Mouse (Mus musculus) embryonic facial prominence, embryonic 11.5 days (tissue): ENCODE data around the gene Sf1. TPM values are rescaled to one million over a fixed set of nuclear protein-coding genes. Genes with fewer than 3 reads are reported as not detected.

ENCODE experiments used
- ATAC-seq: fragments of 200-750 bp; cut with Nextera tagmentation; replicated peaks from 2 replicates; pipeline ENCODE4 v1.8.0; 2017; ENCODE audit warnings: low read depth; ENCODE audit not compliant: insufficient number of reproducible peaks, low FRiP score, low TSS enrichment
- DNase-seq: peaks from one replicate; pipeline ENCODE4 v3.0.0-alpha.2; 2015; ENCODE audit warnings: low spot score
- H3K27ac ChIP-seq: fragments of 300-500 bp; sonication (generic); replicated peaks from 2 replicates; pipeline ENCODE4 v1.5.1; 2014; ENCODE audit warnings: mild to moderate bottlenecking, low read depth, low read length, control low read depth
- H3K27me3 ChIP-seq: fragments of 300-500 bp; sonication (generic); 2 replicates; pipeline ENCODE4 v1.6.1; 2014; ENCODE audit warnings: mild to moderate bottlenecking, low read length, moderate library complexity, mixed read lengths; ENCODE audit not compliant: control insufficient read depth, insufficient read depth
- H3K36me3 ChIP-seq: fragments of 300-500 bp; sonication (generic); replicated peaks from 2 replicates; pipeline ENCODE4 v1.6.1; 2014; ENCODE audit warnings: low read depth, mild to moderate bottlenecking, low read length, moderate library complexity, mixed read lengths; ENCODE audit not compliant: control insufficient read depth, insufficient read depth
- H3K4me1 ChIP-seq: fragments of 300-500 bp; sonication (generic); 2 replicates; pipeline ENCODE4 v1.6.1; 2014; ENCODE audit warnings: low read length, mixed read lengths; ENCODE audit not compliant: control insufficient read depth, insufficient read depth
- H3K4me2 ChIP-seq: fragments of 300-500 bp; sonication (generic); 2 replicates; pipeline ENCODE4 v1.6.1; 2014; ENCODE audit warnings: low read depth, mild to moderate bottlenecking, control low read depth, low read length, moderate library complexity
- H3K4me3 ChIP-seq: fragments of 300-500 bp; sonication (generic); 2 replicates; pipeline ENCODE4 v1.5.1; 2014; ENCODE audit warnings: low read depth, low read length, control low read depth
- H3K9ac ChIP-seq: fragments of 300-500 bp; sonication (generic); replicated peaks from 2 replicates; pipeline ENCODE4 v1.6.1; 2014; ENCODE audit warnings: mild to moderate bottlenecking, control low read depth, low read length
- H3K9me3 ChIP-seq: fragments of 300-500 bp; sonication (generic); replicated peaks from 2 replicates; pipeline ENCODE4 v1.6.1; 2016; ENCODE audit warnings: mild to moderate bottlenecking, low read length, inconsistent platforms, mixed read lengths; ENCODE audit not compliant: control insufficient read depth
- WGBS: fragments of 180-500 bp; shearing (Covaris S2); extraction: QIAGEN DNeasy Blood & Tissue Kit; methylation state at CpG from one replicate; pipeline ENCODE4 v1.1.7; 2014; 5-methylcytosine and 5-hydroxymethylcytosine counted together
- polyA plus RNA-seq: library from polyadenylated mRNA; unstranded; fragments of >200 nt; fragmentation: Nextera tagmentation; extraction: Ambion mirVana; gene quantifications from 2 replicates; pipeline ENCODE4 v1.2.1, GENCODE M21; 2014

The Sf1 gene
- polyA plus RNA-seq, 1 experiment from 2014 or later: 157 TPM

DNA sequence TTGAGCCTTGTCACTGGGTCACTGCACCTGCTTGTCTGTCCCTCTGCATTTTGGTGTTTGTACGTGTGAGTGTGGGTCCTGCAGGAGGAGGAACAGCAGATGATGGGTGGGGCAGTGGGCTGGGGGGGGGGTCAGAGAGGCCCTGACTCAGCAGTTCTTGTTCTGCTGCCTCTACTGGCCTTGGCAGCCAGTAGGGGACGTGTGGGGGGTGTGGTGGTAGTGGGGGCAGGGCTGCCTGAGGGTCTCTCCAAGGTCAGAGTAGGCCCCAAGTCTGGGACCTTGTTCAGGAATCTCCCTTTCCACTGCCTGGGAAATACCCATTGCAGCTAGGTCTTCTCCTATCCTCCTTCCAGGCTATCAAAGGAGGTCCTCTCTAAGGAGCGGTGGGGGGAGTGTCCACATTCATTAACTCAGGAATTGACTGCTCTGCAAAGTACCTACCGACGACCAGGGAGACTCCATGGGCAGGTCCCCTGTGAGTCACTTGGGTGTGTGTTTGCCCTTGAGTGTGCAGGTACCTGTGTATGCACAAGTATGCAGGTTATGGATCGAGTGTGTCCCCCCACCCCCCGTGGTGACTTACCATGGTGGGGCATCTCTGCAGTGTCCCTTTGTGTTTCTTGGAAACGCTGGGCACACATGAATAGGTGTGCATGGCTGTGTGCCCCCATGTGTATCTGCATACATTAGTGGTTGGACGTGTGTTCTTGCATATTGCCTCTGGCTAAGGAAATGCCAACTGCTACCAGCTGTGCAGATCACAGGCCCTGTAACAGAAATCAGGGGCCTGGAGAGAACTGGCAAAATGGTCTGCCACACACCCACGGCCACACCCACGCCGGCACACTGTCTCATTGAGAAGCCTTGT is 53.6 kb downstream of the Sf1 start:
- Histone ChIP-seq H3K4me1 (peaks cover 10% of the 10 kb centered on the region; the same call in 1 of the 2 replicates), H3K4me3 (no peak overlapping the region), H3K27me3 (peaks cover 28% of the 10 kb centered on the region), H3K9me3 (no peaks in the 10 kb centered on the region), H3K27ac (no peak overlapping the region), H3K4me2 (no peak overlapping the region; the same call in 1 of the 2 replicates), H3K36me3 (no peaks in the 10 kb centered on the region), H3K9ac (no peak overlapping the region)
- WGBS: 63% methylated on average over 12 of the region's 12 CpGs
- ATAC-seq (no peak), DNase-seq (no peak)

DNA sequence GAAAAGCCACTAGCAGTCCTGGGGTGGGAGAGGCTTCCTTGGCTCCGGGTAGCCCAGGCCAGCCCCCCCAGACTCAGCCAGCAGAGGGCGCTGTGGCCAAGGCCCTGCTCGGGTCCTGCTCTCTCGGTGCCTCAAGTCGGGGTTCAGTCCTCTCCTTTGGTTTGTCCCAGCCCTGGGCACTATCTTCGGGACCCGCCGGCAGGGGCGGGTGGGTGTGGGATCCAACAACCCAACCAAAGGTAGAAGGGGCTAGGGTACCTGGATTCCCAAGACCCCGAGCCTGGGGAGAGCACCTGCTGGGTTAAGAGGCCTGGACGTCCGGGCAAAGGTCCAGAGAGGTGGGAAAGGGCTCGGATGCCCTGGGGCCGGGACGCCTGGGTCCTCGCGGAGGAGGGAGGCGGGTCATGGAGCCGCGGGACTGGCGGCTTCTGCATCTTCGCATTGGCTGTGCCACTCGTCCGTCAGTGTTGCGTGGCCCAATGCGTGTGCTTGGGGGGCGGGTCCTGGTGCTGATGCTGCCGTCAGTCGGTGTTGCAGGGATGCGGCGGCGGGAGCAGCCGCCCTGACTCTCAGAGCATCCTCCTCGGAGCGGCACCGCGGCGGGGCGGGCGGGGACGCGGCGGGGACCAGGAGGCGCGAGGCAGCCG is 54.9 kb downstream of the Sf1 start, which contains the start of gene Nrxn2:
Gene Nrxn2 (plus strand): TSS at position 499 of the 647 bp plus-strand sequence.
- Histone ChIP-seq H3K9ac (peak within 1 kb of the TSS; percentile 48), H3K36me3 (no peaks in the 10 kb centered on the region), H3K4me3 (peak within 1 kb of the TSS; percentile 41), H3K9me3 (no peaks in the 10 kb centered on the region), H3K4me2 (peak within 1 kb of the TSS; percentile 83), H3K27ac (no peak within 1 kb of the TSS), H3K4me1 (peaks cover 10% of the 10 kb centered on the region; the same call in 1 of the 2 replicates), H3K27me3 (peaks cover 28% of the 10 kb centered on the region)
- WGBS: under 1% methylated on average over 42 of the region's 46 CpGs
- DNase-seq (peak; percentile 93), ATAC-seq (peak; percentile 85)

GRCm38 (mm10) chr19:6418984-6419692 is 55.6 kb downstream of the Sf1 start:
- Histone ChIP-seq H3K36me3 (no peaks in the 10 kb centered on the region), H3K4me1 (peaks cover 10% of the 10 kb centered on the region; the same call in 1 of the 2 replicates), H3K27ac (no peak overlapping the region), H3K4me2 (peak overlapping the region; percentile 83), H3K9ac (peak overlapping the region; percentile 32; the same call in 1 of the 2 replicates), H3K9me3 (no peaks in the 10 kb centered on the region), H3K27me3 (peaks cover 28% of the 10 kb centered on the region), H3K4me3 (peak overlapping the region; percentile 41)
- DNase-seq (no peak), ATAC-seq (no peak)
- 6% methylated on average over 12 of the region's 23 CpGs for WGBS

- no peak overlapping the region for H3K9ac ChIP-seq
Measured at GRCm38 (mm10) chr19:6419805-6420310, 56.4 kb downstream of the Sf1 start.

GRCm38 (mm10) chr19:6420481-6421210 is 57.2 kb downstream of the Sf1 start:
- peaks cover 29% of the 10 kb centered on the region for H3K27me3 ChIP-seq
- no peaks in the 10 kb centered on the region for H3K9me3 ChIP-seq
- no peak for ATAC-seq
- WGBS: 57% methylated on average over 19 of the region's 19 CpGs
- H3K36me3 ChIP-seq: no peaks in the 10 kb centered on the region
- no peak overlapping the region for H3K4me2 ChIP-seq
- H3K4me3 ChIP-seq: no peak overlapping the region
- H3K4me1 ChIP-seq: peaks cover 10% of the 10 kb centered on the region; the same call in 1 of the 2 replicates
- no peak overlapping the region for H3K27ac ChIP-seq
- no peak for DNase-seq
- no peak overlapping the region for H3K9ac ChIP-seq

More at GRCm38 (mm10) chr19:6419805-6420310, 56.4 kb downstream of the Sf1 start:
- Histone ChIP-seq H3K36me3 (no peaks in the 10 kb centered on the region), H3K4me2 (no peak overlapping the region), H3K4me1 (peaks cover 10% of the 10 kb centered on the region; the same call in 1 of the 2 replicates), H3K4me3 (no peak overlapping the region), H3K9me3 (no peaks in the 10 kb centered on the region), H3K27me3 (peaks cover 28% of the 10 kb centered on the region), H3K27ac (no peak overlapping the region)
- no peak for ATAC-seq
- no peak for DNase-seq
- 53% methylated on average over 9 of the region's 9 CpGs for WGBS

DNA sequence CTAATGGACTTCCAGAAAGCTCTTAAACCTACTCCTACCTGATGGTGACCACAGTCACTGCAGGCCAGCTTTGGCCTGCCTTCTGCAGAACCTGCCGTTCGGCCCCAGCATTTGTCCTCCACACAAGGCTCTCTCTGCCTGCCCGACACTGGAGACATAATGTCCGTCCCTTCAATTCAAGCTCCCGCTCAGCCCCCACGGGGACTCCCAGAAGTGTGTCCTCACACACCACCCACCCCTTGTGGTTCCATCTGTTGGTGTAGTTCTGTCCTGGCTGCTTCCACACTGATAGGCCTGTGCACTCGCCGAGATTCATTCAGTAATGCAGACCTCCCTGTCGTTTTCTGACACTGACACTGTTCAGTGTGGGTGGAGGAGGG is 57.7 kb downstream of the Sf1 start:
- no peak overlapping the region for H3K4me2 ChIP-seq
- WGBS: 77% methylated on average over 9 of the region's 9 CpGs
- no peaks in the 10 kb centered on the region for H3K36me3 ChIP-seq
- no peak for DNase-seq
- H3K9ac ChIP-seq: no peak overlapping the region
- no peak for ATAC-seq
- peaks cover 5% of the 10 kb centered on the region; the same call in 1 of the 2 replicates for H3K4me1 ChIP-seq
- no peak overlapping the region for H3K4me3 ChIP-seq
- peaks cover 34% of the 10 kb centered on the region for H3K27me3 ChIP-seq
- H3K9me3 ChIP-seq: no peaks in the 10 kb centered on the region
- H3K27ac ChIP-seq: no peak overlapping the region

- no peaks in the 10 kb centered on the region for H3K36me3 ChIP-seq
- ATAC-seq: no peak
- H3K27ac ChIP-seq: no peak overlapping the region
- no peaks in the 10 kb centered on the region for H3K9me3 ChIP-seq
- H3K4me2 ChIP-seq: no peak overlapping the region
- no peak overlapping the region for H3K9ac ChIP-seq
- 0 out of 2 replicates have a peak, but pooled peaks cover 2% of the 10 kb centered on the region for H3K4me1 ChIP-seq
- 77% methylated on average over 7 of the region's 7 CpGs for WGBS
- H3K4me3 ChIP-seq: no peak overlapping the region
- H3K27me3 ChIP-seq: peaks cover 38% of the 10 kb centered on the region
- no peak for DNase-seq
Measured at GRCm38 (mm10) chr19:6422014-6422413, 58.5 kb downstream of the Sf1 start.
